Mouse (Mus musculus): ENCODE measurements around the gene Cers6.

Cers6 gene

DNA sequence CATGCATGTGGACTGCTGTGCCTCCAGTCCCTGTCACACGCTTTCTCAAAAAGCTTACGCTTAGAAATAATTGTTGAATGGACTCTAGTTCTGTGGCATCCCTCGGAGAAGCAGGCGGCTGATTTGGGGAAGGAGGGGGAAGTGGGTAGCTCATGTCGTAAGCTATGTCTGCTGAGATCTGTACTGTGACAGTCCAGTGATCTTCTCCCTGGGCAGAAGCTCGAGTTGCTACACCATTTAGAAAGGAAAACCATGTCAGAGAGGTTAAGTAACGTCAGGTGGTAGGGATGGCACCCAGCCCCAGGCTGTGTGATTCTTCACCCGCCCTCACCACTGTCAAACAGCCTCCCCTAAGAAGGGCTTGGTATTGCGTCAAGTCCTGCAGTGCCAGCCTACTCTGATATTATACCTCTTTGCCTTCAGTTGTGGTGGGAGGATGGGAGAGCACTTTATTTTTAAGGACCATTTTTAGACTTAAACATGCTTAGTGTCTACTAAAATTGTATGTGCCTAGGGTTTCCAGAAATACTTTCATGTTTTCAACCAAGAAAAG is 154.0 kb downstream of the Cers6 start:
- intact Hi-C loops (cut with DNase I), result no loop called here

DNA sequence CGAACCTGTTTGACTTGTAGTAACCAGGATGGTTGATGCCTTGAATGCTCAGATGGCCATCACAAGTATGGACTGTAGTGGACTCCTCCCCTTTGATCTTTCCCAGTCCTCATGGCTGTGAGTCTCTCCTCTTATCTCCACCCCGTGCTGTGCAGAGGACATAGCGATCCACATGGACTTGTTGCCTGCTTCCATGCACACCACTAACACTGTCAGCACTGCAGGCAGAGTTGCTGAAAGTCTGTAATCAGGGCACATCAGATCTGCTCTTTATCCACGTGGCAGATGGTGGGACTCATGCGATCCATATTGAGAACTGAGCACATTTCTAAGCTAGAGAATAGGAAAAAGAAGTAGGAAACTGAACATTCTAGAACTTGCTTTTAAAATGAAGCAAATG is 154.6 kb downstream of the Cers6 start:
- intact Hi-C loops (cut with DNase I), result no loop called here

DNA sequence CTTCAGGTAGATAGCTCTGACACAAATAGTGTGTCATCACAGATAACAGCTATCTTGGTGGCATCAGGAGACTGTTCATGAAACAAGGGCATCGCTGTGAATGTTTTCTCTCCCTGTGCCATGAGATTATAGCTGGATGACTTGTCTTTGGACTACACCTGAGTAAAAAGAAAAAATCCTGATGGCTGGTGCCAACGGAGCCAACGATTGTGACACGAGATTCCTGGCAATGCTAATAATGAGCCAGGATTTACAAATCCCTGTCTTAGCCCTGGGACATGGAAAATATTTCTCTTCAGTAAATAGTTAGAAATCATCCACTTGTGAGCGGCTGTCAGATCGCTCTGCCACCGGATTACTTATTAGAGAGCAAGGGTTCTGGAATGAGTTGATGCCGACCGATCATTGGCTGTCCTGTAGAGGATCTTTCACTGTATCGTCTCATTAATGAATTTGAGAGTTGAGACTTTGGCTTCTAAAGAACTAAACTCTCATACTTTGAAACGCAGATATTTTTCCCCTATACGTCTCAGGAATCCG is 157.9 kb downstream of the Cers6 start:
- intact Hi-C loops (cut with DNase I), result no loop called here

DNA sequence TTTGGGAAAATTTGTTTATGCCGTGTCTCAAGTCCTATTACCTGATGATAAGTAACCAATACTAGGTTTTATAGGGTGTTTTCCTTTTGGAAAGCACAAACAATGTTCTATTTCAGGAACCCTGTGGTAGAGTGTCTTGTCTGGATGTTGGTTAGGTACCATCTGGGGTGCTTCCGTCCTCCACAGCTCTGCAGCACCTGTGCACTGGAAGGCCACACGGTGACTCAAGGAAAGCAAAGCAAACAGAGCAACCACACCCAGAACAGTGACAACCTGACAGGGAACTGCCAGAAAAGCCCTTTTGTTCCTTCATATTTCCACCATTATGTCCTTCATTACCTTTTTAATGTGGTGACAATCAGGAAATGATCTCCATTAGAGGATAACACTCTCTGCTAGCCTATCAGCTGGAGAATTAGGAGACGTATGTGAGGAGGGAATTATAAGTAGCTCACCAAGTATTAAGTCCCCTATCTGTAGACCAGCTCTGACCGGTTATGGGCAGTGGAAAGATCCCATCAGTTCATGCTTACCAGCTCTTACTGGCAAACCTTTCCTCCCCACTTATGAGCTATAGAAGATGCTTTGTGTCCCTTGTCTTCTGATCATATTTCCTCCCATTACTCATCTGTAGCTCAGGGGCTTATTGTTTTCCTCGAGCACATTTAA is 158.7 kb downstream of the Cers6 start:
- intact Hi-C loops (cut with DNase I), result no loop called here

DNA sequence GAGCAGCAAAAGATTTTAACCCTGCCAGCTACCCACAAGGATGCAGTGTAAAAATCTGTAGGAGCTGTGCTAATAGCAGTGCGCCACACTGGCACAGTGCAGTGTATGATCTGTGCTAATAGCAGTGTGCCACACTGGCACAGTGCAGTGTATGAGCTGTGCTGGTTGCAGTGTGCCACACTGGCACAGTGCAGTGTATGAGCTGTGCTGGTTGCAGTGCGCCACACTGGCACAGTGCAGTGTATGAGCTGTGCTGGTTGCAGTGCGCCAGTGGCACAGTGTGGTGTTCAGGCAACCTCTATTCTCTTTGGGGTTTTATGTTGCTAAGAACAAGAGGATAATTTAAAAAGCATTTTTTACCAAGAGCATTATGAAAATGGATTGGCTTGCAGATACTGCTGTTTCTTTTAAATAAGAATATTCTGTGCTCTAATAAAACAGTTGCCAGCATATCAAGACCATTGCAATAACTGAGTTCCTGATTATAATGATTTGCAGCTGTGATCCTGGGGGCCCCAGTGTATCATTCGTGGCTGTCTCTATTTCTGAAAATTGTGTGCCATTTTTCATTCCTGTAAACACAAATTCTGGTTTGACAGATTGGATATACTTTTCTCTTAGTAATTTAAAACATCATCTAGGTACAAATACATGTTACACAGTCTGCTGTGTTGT is 159.5 kb downstream of the Cers6 start:
- intact Hi-C loops (cut with DNase I), result no loop called here

DNA sequence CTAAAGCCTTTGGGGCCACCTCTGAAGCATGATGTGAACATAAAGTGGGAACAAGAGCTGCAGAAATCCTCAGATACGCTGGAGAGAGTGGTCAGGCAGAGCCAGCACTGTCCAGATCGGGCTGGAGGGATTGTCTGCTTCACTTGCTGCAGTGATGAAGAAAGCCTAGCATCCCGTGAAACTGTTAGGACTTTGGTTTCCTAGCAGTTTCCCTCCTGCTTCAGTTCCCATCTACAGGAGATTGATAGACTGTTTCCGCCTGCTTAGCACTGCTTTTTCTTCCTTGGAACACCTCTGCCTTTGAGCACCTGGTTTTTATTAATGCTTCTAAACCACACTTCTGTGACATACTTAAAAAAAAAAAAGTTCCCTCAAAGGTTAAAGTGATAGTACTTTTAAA is 160.3 kb downstream of the Cers6 start:
- intact Hi-C loops (cut with DNase I), result no loop called here

DNA sequence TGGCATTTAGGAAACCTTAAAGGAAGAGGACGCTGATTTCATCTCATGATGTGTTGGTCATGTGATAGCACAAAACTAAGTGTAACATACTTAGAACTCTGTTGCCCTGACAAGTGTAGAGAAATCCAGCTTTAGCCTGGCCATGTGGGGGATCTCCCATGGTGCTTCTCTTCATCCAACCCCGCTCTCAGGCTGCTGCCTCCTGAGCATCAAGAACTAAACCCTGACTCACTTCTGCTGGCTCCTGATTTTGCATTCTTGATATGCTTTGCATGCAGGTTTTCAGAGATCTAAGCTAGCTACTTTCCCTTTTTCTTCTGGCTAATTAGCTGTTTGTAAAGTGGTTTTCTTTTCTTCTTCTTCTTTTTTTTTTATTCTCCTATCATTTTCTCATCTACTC is 163.6 kb downstream of the Cers6 start:
- intact Hi-C loops (cut with DNase I), result no loop called here

DNA sequence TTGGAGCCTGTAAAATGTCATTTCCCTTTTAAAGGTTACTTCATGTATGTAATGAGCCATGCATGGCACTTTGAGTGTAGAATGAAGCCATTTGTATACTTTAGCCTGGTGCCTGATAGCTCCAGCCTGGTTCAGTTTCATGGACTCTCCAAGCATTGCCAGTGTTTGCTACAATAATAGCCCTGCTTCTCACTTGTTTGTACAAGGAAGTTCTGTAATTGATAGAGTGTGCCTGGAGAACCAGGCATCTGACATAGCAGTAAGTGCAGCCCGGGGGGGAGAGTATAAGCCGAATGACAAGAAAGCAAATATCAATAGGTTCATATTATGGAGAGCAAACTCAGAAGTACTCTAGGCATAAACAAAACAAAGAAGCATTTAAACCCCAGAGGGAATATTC is 171.3 kb downstream of the Cers6 start:
- intact Hi-C loops (cut with DNase I), result no loop called here

DNA sequence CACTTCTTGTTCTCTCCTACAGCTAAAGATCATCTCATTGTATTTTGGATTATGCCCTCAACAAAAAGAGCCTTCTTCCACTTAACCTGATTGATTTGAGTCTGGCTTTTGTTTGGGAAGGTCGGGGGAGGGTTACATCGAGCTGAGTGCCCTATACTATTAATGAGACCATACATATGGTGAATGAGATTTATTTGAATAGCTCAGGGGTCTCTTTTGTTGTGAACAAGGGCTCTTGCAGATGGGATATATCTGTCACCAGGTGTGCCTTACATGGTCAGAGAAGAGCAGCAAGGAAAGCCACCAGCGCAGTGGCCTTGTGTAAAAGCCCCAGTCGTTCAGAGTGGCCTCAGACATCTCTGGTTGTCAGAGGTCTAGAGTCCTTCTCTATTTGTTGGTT is 174.2 kb downstream of the Cers6 start:
- intact Hi-C loops (cut with DNase I), result no loop called here

DNA sequence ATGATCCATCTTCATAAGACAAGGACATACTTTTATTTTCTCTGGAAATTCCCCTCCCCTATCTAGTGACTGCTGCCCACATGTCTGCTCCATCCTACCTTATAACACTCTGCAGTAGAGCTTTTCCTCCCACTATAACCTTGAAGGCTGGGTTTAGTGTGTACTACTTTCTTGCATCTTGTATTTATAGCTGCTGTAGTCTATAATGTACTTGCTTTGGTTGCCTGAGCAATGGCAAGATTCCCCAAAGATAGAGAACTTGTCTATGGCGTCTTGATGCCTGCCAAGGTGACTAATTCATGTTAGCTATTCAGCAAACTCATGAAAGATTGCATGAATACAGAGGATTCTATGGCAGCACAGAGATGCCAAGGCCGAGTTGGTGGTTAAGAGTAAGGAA is 176.1 kb downstream of the Cers6 start:
- intact Hi-C loops (cut with DNase I), result no loop called here

DNA sequence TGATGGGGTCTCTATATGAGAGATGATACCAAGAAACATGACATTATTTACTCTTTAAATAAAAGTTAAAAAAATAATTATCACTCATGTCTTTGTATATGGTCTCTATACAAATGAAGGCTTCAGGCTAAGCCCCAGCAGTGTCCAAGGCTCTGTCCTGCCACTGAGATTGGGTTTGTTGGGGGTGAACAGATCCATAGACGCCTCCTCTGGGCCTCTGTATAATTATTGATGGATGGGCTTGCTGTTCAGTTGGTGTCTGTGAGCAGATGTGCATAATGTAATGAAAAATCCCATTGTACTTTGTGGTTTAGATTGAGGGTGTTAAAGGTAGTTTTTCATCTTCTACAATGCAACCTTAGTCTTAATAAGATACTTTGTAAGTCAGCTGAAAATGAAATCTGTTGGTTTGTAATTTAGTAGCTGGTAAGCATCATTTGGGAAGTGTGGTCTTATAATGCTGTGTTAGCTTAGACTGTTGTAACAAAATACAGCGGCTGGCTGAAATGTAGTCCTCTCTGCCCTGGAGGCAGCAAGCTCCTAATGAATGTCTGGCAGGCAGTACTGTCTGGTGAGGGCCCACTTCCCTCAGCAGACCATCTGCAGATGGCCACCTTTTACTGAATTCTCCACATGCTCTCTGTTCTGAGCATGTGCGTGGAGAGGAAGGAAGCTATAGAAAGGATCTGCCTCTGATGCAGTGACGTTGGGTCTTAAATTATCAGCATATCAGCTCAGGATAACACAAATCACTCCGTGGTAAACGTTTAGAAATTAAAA is 181.3 kb downstream of the Cers6 start:
- intact Hi-C loops (cut with DNase I), result loop anchor here (5.0 kb wide), 1 partner anchor 260 kb away; no protein-coding TSS in a partner anchor

DNA sequence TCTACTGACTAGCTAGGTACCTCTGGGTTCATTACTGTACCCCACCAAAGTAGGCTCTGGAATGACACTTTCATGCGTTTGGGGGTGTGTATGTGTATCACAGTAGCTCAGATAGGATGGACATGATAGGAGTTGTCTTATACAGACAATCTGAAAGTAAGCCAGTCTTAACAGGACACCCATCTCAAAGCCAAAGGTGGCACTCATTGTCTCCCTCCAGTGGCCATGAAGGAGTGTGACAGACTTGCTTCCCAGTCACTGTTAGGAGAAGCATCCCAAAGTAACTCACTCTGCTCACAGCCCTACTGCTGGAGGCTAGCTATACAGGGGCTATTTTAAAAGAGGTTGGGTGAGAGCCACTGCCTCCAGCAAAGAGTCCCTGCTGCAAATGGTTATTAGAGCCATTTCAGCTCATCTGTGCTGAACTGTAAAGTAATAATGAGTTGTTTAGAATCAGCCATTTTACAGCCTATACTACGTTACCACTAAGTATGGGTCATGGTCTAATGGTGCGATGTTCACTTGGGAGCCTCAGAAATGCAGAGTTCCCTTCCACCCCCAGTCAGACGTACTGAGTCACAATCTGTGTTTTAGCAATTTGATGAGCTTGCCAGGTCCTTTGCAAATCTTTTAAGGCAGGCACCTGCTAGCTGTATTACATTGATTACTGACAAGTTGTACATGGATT is 182.3 kb downstream of the Cers6 start:
- intact Hi-C loops (cut with DNase I), result loop anchor here (5.0 kb wide), 1 partner anchor 261 kb away; no protein-coding TSS in a partner anchor

DNA sequence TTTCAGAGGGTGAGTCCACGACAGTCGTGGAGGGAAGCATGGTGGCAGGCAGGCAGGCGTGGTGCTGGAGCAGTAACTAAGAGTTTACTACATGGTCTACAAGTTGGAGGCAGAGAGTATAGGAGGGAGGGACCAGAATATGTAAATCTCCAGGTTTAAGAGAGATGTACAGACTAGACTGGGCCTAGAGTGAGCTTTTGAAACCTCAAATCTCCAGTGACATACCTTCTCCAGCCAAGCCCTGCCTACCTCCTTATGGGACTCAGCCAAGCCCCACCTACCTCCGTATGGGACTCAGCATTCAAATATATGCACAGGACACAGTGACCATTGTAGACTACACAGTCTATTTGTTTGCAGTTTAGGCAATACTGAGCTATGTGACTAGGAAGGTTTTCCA is 184.7 kb downstream of the Cers6 start:
- intact Hi-C loops (cut with DNase I), result no loop called here

DNA sequence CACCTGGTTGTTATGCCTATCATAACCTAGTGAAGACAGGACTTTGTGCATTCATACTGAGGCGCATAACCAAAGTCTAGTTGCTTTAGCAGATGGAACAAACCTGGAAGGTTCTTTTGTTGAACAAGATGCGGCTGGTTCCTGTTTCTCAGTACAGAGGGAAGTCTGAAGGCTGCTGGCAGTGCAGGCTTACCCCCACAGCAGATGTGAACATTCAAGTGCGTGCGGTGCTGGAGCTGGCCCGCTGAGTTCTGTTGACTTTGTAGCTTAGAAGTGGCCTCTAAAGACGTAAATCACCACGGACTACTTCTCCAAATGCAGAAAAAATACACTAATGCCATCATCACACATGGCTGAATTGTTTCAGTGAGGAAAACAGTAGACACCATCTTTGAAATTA is 186.1 kb downstream of the Cers6 start:
- intact Hi-C loops (cut with DNase I), result no loop called here

DNA sequence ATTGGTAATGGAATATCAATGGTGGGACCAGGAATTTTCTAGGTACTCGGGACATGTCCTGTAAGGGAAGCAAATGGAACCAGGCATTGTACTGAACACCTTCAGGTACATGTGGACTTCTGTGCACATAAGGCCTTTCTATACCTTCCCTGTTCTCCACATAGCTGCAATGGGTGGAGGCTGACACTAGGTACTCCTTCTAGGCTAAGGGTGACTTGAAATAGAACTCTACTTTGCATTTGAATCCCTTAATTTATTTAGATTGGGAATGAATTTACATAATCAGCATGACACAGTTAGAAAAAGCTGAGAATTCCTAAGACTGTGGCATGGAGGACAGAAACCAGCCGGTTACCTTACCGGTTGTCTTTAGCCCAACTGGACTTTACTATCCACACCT is 186.6 kb downstream of the Cers6 start:
- intact Hi-C loops (cut with DNase I), result no loop called here

DNA sequence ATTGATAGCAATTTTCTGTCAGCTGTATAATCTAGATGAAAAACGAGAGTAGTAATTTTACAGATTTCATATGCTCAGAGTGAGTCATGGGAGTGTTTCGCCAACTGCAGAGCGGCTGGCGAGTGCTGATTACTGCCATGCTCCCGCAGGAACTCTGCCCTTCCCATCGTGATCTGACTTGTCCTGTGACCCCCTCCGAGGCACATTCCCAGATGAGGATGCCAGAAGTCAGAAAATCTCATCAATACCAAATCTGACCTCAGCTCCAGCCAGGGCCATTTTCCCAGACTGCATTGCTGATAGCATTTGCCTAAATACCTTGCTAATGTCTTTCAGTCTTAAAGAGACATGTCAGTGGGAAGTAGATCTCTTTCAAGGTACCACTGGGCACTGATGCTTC is 187.9 kb downstream of the Cers6 start:
- intact Hi-C loops (cut with DNase I), result no loop called here

DNA sequence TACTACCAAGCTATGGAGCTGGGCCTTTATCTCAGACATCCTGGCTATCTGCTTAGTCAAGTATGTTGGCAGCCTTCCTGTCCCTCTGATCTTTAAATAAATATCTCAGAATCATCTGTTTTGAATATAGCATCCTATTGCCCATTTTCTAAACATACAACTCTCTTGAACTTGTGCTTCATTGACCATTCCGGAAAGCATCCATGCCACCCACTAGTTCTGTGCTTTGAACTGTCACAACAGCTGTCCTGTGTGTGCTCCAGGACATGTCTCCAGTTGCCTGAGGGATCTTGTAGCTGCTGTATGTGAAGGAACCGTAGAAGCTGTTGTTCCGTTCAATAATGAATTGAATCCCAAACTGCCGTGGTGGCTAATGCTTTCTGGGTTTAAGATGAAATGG is 188.9 kb downstream of the Cers6 start:
- intact Hi-C loops (cut with DNase I), result no loop called here

DNA sequence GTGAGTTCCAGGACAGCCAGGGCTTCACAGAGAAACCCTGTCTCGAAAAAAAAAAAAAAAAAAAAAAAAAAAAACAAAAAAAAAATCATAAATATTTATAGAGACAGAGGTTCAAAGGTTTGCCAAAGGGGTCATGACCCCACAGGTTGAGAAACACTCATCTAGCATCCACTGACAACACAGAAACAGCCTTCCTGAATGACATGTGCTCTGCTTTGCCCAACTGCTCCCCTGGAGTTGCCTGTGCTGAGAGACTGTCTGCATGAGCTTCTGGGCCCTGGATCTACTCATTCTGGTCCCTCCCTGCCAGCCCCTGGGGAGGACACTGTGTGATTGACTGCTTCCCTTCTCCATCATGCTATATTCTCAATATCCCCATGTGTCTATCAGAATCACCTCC is 190.4 kb downstream of the Cers6 start:
- intact Hi-C loops (cut with DNase I), result no loop called here

DNA sequence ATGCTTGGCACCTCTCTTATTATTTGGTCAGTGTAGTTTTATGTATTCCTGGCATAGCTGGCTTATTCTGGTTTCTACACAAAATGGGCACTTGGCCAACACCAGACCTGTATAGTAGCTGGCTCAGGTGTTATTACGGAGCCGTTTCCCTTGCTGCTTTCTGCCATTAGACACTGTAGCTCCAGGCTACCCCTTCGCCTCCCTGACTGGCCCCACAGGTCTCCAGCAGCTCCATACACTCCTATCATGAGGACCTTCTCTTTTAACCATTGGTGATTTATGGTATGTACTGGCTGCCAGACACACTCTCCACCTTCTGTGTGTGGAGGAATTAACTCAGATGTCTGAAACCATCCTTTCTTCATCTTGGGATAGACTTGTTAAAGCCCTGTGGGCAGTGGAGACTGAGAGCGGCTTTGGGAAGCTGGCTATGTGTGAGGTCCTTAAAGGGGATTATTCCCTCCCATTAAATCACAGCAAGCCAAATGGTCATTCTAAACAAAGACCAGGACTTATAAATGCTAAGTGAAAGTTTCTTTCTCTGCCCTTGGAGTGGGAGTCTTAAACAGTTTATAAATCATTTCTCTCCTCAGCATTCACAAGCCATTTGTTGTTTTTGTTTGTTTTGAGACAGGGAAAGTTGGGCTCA is 192.1 kb downstream of the Cers6 start:
- intact Hi-C loops (cut with DNase I), result no loop called here

DNA sequence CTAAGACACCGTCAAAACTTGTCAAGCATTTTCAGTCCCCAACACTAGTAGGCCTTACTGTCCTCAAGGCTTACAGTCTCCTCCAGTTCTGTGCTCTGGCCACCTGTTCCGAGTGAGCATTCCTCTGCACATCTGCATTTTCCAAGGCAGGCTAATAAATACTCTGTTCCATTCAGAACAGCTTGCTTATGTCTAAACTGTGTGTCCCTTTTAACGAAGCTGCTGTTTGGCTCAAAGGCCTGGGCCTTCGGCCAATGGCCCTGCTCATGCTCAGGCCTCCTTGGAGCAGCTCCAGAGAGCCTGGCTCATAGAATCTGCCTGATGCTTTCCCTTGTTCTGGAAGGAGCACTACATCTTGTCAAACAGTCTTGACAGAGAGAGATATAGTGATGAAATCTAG is 193.0 kb downstream of the Cers6 start:
- intact Hi-C loops (cut with DNase I), result no loop called here

DNA sequence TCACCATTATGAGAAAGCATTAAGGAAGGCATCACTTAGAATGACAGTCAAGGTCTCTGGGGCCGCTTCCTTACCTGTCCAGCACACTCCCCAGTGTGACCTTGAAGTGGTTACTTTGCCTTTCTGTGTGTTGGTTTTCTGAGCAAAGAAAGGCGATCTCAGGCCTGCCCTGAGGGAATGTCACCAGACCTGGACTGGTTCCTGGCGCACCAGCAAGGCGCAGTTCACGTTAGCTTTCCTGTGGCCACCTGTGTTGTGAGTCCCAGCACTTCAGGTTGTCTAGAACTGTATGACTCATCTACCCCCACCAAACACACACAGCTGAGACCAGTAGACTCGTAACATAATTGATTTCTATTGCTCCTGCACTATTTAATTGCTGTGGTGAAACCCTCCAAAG is 193.9 kb downstream of the Cers6 start:
- intact Hi-C loops (cut with DNase I), result no loop called here

Data from adrenal gland (tissue).